Mouse (Mus musculus) c-Kit-positive CD71-negative TER-119-negative erythroid progenitor cells, embryonic 14.5 days (primary cell): ENCODE data around the gene Kif13a.

Source experiments
- DNase-seq: peaks from one replicate; pipeline ENCODE4 v3.0.0-alpha.2; 2013; ENCODE audit warnings: low read depth

Kif13a gene

DNA sequence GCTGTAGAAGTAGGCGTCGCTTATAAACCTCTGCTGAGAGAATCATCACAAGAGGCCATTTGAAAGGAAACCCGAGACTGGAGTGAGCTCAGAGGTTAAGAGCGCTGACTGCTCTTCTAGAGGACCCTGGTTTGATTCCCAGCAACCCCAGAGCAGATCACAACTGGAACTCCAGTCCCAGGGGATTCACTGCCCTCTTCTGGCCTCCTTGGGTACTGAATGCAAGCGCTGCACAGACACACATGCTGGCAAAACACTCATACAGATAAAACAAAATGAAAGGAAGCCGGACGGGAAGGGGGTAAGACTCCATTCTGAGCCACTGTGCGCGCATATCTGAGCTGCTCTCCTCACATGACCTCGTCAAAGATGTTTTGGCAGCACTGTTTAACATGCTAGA lies 94.9 kb downstream of the Kif13a start:
- DNase-seq: no peak

- no peak for DNase-seq
Measured at GRCm38 (mm10) chr13:46833586-46833985, 96.1 kb downstream of the Kif13a start.

GRCm38 (mm10) chr13:46832956-46833355 lies 96.7 kb downstream of the Kif13a start:
- no peak for DNase-seq

- no peak for DNase-seq
Measured at GRCm38 (mm10) chr13:46823271-46823670, 106.4 kb downstream of the Kif13a start.

- DNase-seq: no peak
Measured at GRCm38 (mm10) chr13:46822200-46822599, 107.5 kb downstream of the Kif13a start.

DNA sequence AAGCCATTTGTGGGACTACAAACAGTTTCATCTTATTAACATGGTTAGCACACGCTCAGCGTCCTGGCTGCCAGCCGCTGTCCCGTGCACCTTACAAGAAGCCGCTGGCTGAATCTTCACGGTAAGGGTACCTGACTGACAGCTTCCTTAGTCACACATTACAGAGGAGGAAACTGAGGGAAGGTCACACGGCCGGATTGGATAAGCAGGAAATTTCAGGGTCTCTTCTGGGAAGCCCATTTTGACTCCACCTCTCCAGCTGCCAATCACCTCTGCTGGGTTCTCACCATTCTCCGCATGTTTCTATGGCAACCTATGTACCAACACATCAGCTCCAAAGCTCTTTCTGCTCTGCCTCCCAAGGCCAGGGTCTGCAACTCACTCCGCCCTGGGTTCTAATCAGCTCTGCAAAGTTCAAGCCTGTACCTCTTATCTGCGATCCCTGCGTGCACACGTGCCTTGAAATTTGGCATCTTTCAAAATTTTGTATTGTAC lies 109.9 kb downstream of the Kif13a start:
- no peak for DNase-seq

GRCm38 (mm10) chr13:46819202-46819728 lies 110.4 kb downstream of the Kif13a start:
- DNase-seq: no peak

GRCm38 (mm10) chr13:46818374-46818773 lies 111.3 kb downstream of the Kif13a start:
- DNase-seq: no peak

GRCm38 (mm10) chr13:46812648-46813184 lies 117.0 kb downstream of the Kif13a start:
- DNase-seq: no peak

DNA sequence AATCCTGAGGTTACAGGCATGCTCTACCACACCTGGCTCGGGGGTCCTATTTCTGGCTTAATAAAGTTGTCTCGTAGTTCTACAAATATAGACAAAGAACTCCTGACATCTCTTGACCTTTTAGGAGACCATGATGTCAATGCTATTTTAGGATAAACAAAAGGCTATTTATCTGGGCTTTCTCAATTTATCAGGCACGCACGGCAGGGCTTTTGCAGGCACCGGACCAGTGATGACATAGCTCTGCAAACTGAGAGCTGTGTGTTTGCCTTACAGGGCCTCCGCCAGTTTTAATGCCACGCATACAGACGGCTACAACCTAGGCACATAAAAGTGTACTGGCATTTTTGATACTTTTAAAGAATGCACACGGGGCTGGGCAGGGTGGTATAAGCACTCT lies 118.0 kb downstream of the Kif13a start:
- no peak for DNase-seq

- DNase-seq: no peak
Measured at GRCm38 (mm10) chr13:46810613-46811012, 119.1 kb downstream of the Kif13a start.

- DNase-seq: peak; percentile 35
Measured at GRCm38 (mm10) chr13:46810098-46810497, 119.6 kb downstream of the Kif13a start.

DNA sequence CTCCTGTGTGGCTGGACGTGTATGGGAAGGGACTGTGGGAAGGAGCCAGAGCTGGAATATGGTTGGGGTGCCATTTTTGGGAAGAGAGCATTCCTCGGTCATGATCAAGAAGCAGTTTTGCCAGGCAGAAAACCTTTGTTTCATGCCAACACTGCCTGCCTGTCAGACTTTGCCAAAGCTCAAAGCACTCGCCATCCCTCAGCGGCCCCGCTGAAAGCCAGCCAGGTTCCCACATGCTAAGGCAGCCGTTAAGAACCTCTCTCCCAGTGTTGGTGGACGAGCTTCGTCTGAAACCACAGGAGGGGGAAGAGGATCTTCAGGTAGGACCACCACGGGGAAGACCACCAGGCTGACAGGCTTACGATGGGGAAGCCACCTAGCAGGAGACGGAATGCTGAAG lies 121.8 kb downstream of the Kif13a start:
- no peak for DNase-seq

- DNase-seq: no peak
Measured at GRCm38 (mm10) chr13:46801196-46801595, 128.5 kb downstream of the Kif13a start.

DNA sequence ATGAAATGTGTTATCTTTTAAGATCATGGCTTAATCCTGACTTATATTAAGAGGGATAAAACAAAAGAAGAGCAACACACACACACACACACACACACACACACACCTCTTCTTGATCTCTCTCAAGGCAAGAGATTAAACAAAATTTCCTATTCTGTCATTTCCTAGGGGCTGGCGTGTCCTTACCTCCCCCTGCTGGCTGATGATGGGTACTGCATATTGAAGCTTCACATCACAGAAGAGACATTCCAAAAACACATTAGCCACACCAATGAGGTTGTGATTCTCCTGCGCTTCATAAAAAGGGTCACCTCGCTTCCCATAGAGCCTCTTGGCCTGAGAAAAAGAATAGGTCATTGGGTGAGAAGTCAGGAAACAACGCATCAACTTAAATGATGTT lies 131.5 kb downstream of the Kif13a start:
- DNase-seq: peak; percentile 40

GRCm38 (mm10) chr13:46796381-46796780 lies 133.3 kb downstream of the Kif13a start:
- no peak for DNase-seq

- no peak for DNase-seq
Measured at GRCm38 (mm10) chr13:46793824-46794223, 135.8 kb downstream of the Kif13a start.

- no peak for DNase-seq
Measured at GRCm38 (mm10) chr13:46788452-46788851, 141.2 kb downstream of the Kif13a start.

GRCm38 (mm10) chr13:46786836-46787235 lies 142.8 kb downstream of the Kif13a start:
- no peak for DNase-seq

DNA sequence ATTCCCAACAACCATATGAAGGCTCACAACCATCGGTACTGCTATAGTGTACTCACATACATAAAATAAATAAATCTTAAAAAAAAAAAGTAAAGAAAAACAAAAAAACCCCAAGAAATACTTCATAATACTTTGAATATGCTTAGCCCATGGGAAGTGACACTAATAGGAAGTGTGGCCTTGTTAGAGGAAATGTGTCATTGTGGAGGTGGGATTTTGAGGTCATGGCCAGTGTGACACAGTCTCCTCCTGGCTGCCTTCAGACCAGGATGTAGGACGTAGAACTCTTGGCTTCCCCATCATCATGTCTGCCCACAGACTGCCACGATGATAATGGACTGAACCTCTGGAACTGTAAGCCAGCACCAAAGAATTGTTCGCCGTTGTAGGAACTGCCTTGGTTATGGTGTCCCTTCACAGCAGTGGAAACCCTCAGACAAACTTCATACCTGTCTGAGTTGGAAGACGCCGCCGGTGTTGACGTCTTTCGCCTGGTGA lies 143.6 kb downstream of the Kif13a start:
- no peak for DNase-seq

GRCm38 (mm10) chr13:46780379-46780778 lies 149.3 kb downstream of the Kif13a start:
- DNase-seq: no peak

DNA sequence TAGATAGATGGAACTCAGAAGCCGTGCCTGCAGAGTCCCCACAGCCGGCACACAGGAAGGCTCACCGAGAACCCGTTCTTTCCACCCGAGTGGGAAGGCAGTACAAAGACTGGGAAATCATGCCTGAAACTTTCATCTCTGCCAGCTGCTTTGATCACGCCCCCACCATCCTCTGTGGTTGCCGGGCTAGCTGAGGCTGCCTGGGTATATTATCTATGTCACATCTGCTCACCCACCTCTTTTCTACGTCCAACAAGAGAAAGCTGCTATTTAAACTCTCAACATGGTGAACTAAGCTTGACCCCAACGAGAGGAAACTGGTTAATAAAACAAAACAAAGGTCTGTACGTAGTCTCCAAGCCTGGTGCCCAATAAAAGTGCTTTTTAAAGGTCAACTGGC lies 149.8 kb downstream of the Kif13a start:
- no peak for DNase-seq

DNA sequence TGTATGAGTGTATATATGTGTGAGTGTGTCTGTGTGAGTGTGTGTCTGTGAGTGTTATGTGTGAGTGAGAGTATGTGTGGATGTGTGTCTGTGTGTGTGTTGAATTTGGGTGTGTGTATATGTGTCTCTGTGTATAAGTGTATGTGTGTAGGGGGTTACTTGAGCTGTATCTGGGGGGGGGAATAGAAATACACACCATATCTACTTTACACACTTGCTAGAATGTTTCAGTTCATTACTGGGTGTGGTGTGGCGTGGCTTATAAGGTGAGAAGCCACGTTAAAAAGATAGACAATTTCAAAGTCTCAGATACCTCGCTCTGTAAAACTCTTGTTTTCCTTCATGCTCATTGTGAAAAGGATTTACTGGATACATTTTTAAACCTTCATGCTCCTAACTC lies 152.2 kb downstream of the Kif13a start:
- DNase-seq: no peak
